Mouse (Mus musculus) embryo, embryonic 11 days (tissue): Measurements from ENCODE around the gene Gm10638.

Experiments used
- DNase-seq: peaks from one replicate; pipeline ENCODE4 v3.0.0-alpha.2; 2015

Gene Gm10638

GRCm38 (mm10) chr8:86745221-86745934 is at the start of gene Gm10638, which contains the start of gene Siah1a:
Gene Gm10638, plus strand, starts transcription at chr8:86745699.
Gene Siah1a, minus strand, starts transcription at chr8:86745934.
- peak; percentile 79 for DNase-seq

- DNase-seq, result no peak
Measured at GRCm38 (mm10) chr8:86695703-86696102, 49.8 kb upstream of the Gm10638 start.

- no peak for DNase-seq
Measured at GRCm38 (mm10) chr8:86698811-86699421, 46.6 kb upstream of the Gm10638 start.

GRCm38 (mm10) chr8:86699471-86699870 is 46.0 kb upstream of the Gm10638 start:
- DNase-seq, result no peak

GRCm38 (mm10) chr8:86702453-86702852 is 43.0 kb upstream of the Gm10638 start:
- DNase-seq, result no peak

GRCm38 (mm10) chr8:86705317-86705716 is 40.2 kb upstream of the Gm10638 start:
- DNase-seq, result no peak

- no peak for DNase-seq
Measured at GRCm38 (mm10) chr8:86706756-86707155, 38.7 kb upstream of the Gm10638 start.

- no peak for DNase-seq
Measured at GRCm38 (mm10) chr8:86707873-86708272, 37.6 kb upstream of the Gm10638 start.

- no peak for DNase-seq
Measured at GRCm38 (mm10) chr8:86712594-86712993, 32.9 kb upstream of the Gm10638 start.

- peak; percentile 68 for DNase-seq
Measured at GRCm38 (mm10) chr8:86713407-86714188, 31.9 kb upstream of the Gm10638 start.

- no peak for DNase-seq
Measured at GRCm38 (mm10) chr8:86718332-86718994, 27.0 kb upstream of the Gm10638 start.

GRCm38 (mm10) chr8:86719368-86719767 is 26.1 kb upstream of the Gm10638 start:
- DNase-seq, result no peak

GRCm38 (mm10) chr8:86720756-86721459 is 24.6 kb upstream of the Gm10638 start:
- no peak for DNase-seq

GRCm38 (mm10) chr8:86721490-86721889 is 24.0 kb upstream of the Gm10638 start:
- no peak for DNase-seq

- no peak for DNase-seq
Measured at GRCm38 (mm10) chr8:86726959-86727358, 18.5 kb upstream of the Gm10638 start.

- DNase-seq, result no peak
Measured at GRCm38 (mm10) chr8:86728224-86728950, 17.1 kb upstream of the Gm10638 start.

GRCm38 (mm10) chr8:86730303-86730702 is 15.2 kb upstream of the Gm10638 start:
- no peak for DNase-seq

- no peak for DNase-seq
Measured at GRCm38 (mm10) chr8:86730860-86731259, 14.6 kb upstream of the Gm10638 start.

GRCm38 (mm10) chr8:86734171-86734570 is 11.3 kb upstream of the Gm10638 start:
- DNase-seq, result no peak

GRCm38 (mm10) chr8:86734954-86735353 is 10.5 kb upstream of the Gm10638 start:
- DNase-seq, result no peak

GRCm38 (mm10) chr8:86735446-86736111 is 9.9 kb upstream of the Gm10638 start:
- DNase-seq, result no peak
